Mouse (Mus musculus): Measurements from ENCODE around the gene Gm45140. TPM values are rescaled to one million over a fixed set of nuclear protein-coding genes. Genes with fewer than 3 reads are reported as not detected.
A peak's percentile ranks its signal among the peaks of the same experiment; 100 is the strongest.

Gm45140 gene
- polyA plus RNA-seq, 1 experiment from 2014 or later: 2.3 TPM

DNA sequence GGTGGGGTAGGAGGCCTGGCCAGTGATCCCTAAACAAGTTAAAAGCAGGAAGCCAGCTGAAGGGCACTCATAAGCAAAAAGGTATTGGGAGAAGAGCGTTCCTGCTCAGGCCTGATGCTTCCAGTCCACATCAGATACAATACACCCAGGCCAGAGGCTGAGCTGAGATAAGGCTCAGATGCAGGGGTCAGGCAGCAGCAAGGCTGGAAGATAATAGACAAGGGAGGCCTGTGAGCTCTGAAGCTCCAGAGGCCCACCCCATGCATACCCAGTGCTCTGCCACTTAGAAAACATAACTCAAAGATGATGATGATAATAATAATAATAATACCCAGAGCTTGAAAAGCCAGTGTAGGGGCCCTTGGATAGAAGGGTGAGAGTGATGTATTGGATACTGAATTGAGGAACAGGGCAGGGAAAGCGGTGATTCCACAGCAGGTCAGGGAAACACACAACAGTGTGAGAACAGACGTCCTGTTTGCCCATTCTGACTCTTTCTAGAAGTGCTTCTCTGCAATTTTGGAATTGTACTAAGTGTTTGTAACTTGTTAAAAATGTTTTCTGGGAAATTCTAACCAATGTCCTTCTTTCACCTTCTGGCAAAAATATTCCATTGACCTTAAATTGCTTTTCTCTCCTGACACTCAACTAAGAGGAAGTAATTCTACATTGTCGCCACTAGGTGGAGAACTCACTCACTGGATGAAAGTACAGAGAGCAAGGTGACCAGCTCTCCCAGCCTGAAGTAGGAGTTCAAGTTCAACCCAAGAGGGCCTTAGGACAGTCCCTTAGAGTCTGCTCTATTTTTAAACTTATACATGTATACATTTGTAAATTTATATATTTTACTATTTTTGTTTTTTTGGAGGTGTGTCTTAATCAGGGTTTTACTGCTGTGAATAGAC lies 72.0 kb downstream of the Gm45140 start:
- peak; percentile 86 for ATAC-seq (replicated peaks; ENCODE audit: insufficient number of reproducible peaks, low FRiP score, low TSS enrichment)
- no peak overlapping the region for H3K9ac ChIP-seq (ENCODE audit: low read depth, low read length)
- H3K36me3 ChIP-seq (ENCODE audit: control insufficient read depth, insufficient read depth, low read length): no peaks in the 10 kb centered on the region
- WGBS (ENCODE audit: insufficient replicate concordance): 55% methylated on average over 4 of the region's 4 CpGs
- no peak overlapping the region; the same call in 1 of the 2 replicates for H3K27ac ChIP-seq (ENCODE audit: low read depth, low read length)
- no peaks in the 10 kb centered on the region for H3K9me3 ChIP-seq (replicated peaks; ENCODE audit: control insufficient read depth, low read length)
- no peak overlapping the region for H3K4me3 ChIP-seq (ENCODE audit: low read depth, low read length)
- H3K4me2 ChIP-seq: no peak overlapping the region
- H3K27me3 ChIP-seq (ENCODE audit: control insufficient read depth, insufficient read depth, low read length): no peaks in the 10 kb centered on the region
- no peaks in the 10 kb centered on the region for H3K4me1 ChIP-seq (ENCODE audit: control insufficient read depth, insufficient read depth, low read length)

DNA sequence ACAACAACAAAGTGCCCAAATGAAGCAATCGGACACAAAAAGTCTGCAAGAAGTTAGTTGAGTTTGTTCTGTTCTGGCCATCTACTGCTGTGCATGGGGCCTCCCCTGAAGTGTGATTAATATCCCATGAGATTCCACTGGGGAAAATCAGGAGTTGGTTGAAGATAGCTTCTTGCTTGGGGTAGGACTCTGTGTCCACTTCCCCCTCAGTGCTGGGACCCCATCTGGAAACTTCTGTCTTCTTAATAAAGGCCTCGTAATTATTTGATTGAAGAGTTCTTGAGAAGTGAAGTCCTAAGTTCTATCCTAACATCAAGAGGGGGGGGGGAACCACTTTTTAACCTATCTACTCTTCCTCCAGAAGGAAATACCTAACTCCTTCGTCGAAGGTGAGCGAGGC lies 73.4 kb downstream of the Gm45140 start:
- H3K9me3 ChIP-seq (replicated peaks; ENCODE audit: control insufficient read depth, low read length): no peaks in the 10 kb centered on the region
- 74% methylated on average over 5 of the region's 5 CpGs for WGBS (ENCODE audit: insufficient replicate concordance)
- H3K4me2 ChIP-seq: no peak overlapping the region
- no peak for ATAC-seq (replicated peaks; ENCODE audit: insufficient number of reproducible peaks, low FRiP score, low TSS enrichment)
- no peaks in the 10 kb centered on the region for H3K4me1 ChIP-seq (ENCODE audit: control insufficient read depth, insufficient read depth, low read length)
- H3K36me3 ChIP-seq (ENCODE audit: control insufficient read depth, insufficient read depth, low read length): no peaks in the 10 kb centered on the region
- H3K4me3 ChIP-seq (ENCODE audit: low read depth, low read length): no peak overlapping the region
- H3K27ac ChIP-seq (ENCODE audit: low read depth, low read length): no peak overlapping the region
- H3K9ac ChIP-seq (ENCODE audit: low read depth, low read length): no peak overlapping the region
- H3K27me3 ChIP-seq (ENCODE audit: control insufficient read depth, insufficient read depth, low read length): no peaks in the 10 kb centered on the region

DNA sequence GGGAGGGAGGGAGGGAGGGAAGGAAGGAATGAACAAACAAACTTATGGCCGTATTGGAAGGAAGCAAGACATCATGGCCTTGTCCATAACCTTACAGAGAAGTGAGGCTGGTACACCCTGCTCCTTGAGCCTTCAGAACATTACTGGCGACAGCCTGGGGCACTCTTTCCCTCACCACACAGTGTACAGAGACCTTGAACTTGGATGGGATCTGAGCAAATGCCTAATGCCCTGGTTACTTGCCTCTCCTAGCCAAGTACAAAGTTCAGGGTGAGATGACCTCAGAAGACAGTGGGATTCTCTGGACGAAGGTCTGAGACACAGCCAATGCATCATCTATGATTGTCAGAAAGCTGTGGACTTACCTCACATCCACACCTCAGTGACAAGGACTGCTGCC lies 75.7 kb downstream of the Gm45140 start:
- Histone ChIP-seq H3K9me3 (replicated peaks; ENCODE audit: control insufficient read depth, low read length) (no peaks in the 10 kb centered on the region), H3K9ac (ENCODE audit: low read depth, low read length) (no peak overlapping the region), H3K36me3 (ENCODE audit: control insufficient read depth, insufficient read depth, low read length) (no peaks in the 10 kb centered on the region), H3K4me3 (ENCODE audit: low read depth, low read length) (no peak overlapping the region), H3K4me2 (no peak overlapping the region), H3K27ac (ENCODE audit: low read depth, low read length) (no peak overlapping the region), H3K27me3 (ENCODE audit: control insufficient read depth, insufficient read depth, low read length) (no peaks in the 10 kb centered on the region), H3K4me1 (ENCODE audit: control insufficient read depth, insufficient read depth, low read length) (no peaks in the 10 kb centered on the region)
- 65% methylated on average over 3 of the region's 3 CpGs for WGBS (ENCODE audit: insufficient replicate concordance)
- ATAC-seq (replicated peaks; ENCODE audit: insufficient number of reproducible peaks, low FRiP score, low TSS enrichment): no peak

DNA sequence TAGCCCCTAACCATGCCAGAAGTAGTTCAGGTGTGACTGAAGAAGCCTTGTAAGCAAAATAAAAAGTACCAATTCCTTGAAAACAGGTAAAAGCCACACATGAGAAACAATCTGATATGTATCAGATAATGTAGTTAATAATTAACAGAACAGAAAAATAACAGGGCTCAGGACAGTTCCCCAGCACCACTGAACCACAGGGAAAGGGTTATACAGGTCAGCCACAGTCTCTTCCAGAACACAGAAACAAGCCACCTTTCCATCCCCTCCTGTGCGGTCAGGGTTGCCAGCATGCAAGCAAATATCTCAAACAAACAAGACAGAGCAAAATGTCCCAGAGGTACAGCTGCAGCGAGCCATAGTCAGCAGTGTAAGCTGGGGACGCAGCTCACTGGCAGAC lies 76.2 kb downstream of the Gm45140 start:
- H3K27ac ChIP-seq (ENCODE audit: low read depth, low read length): no peak overlapping the region
- no peaks in the 10 kb centered on the region for H3K27me3 ChIP-seq (ENCODE audit: control insufficient read depth, insufficient read depth, low read length)
- no peak overlapping the region for H3K4me2 ChIP-seq
- H3K9ac ChIP-seq (ENCODE audit: low read depth, low read length): no peak overlapping the region
- no peaks in the 10 kb centered on the region for H3K4me1 ChIP-seq (ENCODE audit: control insufficient read depth, insufficient read depth, low read length)
- H3K4me3 ChIP-seq (ENCODE audit: low read depth, low read length): no peak overlapping the region
- H3K9me3 ChIP-seq (replicated peaks; ENCODE audit: control insufficient read depth, low read length): no peaks in the 10 kb centered on the region
- 78% methylated on average over 3 of the region's 3 CpGs for WGBS (ENCODE audit: insufficient replicate concordance)
- H3K36me3 ChIP-seq (ENCODE audit: control insufficient read depth, insufficient read depth, low read length): no peaks in the 10 kb centered on the region
- ATAC-seq (replicated peaks; ENCODE audit: insufficient number of reproducible peaks, low FRiP score, low TSS enrichment): no peak

DNA sequence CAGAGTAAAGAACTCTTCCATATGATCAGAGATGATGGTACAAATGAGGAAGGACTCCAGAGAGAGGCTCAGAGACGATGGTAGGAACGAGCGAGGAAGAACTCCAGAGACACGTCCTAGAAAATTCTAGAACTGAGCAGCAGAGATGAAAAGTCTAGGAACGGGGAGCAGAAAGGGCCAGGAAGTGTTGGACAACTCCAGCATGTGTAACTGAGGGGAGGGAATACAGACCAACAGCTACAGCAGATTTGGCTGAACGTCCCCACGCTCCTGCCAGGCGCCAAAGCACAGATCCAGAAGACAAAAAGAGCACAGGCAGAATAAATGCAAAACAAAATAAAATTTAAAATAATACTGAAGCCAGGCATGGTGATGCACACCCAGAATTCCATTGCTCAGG lies 78.7 kb downstream of the Gm45140 start:
- ATAC-seq (replicated peaks; ENCODE audit: insufficient number of reproducible peaks, low FRiP score, low TSS enrichment): no peak

DNA sequence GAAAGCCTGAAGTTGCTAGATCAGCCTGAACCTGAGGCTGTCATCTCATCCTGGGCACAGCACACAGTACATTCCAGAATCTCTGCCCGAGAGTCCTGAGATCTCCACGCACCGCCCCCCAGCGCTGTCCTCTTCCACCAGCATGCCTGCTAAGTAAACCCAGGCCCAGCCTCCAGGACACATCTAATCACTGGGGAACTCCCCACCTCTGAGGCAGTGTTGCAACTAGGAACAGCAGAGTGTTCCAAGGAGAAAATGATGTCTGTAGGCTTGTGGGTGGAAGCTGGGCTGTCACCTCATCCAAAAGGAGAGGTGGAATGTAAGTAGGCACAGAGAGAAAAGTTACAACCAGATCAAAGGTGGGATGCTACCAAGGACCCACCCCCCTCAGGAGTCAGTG lies 80.4 kb downstream of the Gm45140 start:
- Histone ChIP-seq H3K9me3 (replicated peaks; ENCODE audit: control insufficient read depth, low read length) (no peaks in the 10 kb centered on the region), H3K4me3 (ENCODE audit: low read depth, low read length) (no peak overlapping the region), H3K27me3 (ENCODE audit: control insufficient read depth, insufficient read depth, low read length) (no peaks in the 10 kb centered on the region), H3K9ac (ENCODE audit: low read depth, low read length) (no peak overlapping the region), H3K36me3 (ENCODE audit: control insufficient read depth, insufficient read depth, low read length) (no peaks in the 10 kb centered on the region), H3K4me1 (ENCODE audit: control insufficient read depth, insufficient read depth, low read length) (no peaks in the 10 kb centered on the region), H3K27ac (ENCODE audit: low read depth, low read length) (no peak overlapping the region), H3K4me2 (no peak overlapping the region)
- no peak for ATAC-seq (replicated peaks; ENCODE audit: insufficient number of reproducible peaks, low FRiP score, low TSS enrichment)
- WGBS (ENCODE audit: insufficient replicate concordance): 88% methylated on average over 4 of the region's 4 CpGs

More for the DNA sequence above, 78.7 kb downstream of the Gm45140 start:
- H3K36me3 ChIP-seq (ENCODE audit: control insufficient read depth, insufficient read depth, low read length): no peaks in the 10 kb centered on the region
- 83% methylated on average over 8 of the region's 8 CpGs for WGBS (ENCODE audit: insufficient replicate concordance)
- no peak overlapping the region for H3K27ac ChIP-seq (ENCODE audit: low read depth, low read length)
- H3K9me3 ChIP-seq (replicated peaks; ENCODE audit: control insufficient read depth, low read length): no peaks in the 10 kb centered on the region
- no peak overlapping the region for H3K9ac ChIP-seq (ENCODE audit: low read depth, low read length)
- H3K4me2 ChIP-seq: no peak overlapping the region
- no peaks in the 10 kb centered on the region for H3K27me3 ChIP-seq (ENCODE audit: control insufficient read depth, insufficient read depth, low read length)
- H3K4me3 ChIP-seq (ENCODE audit: low read depth, low read length): no peak overlapping the region
- H3K4me1 ChIP-seq (ENCODE audit: control insufficient read depth, insufficient read depth, low read length): no peaks in the 10 kb centered on the region

DNA sequence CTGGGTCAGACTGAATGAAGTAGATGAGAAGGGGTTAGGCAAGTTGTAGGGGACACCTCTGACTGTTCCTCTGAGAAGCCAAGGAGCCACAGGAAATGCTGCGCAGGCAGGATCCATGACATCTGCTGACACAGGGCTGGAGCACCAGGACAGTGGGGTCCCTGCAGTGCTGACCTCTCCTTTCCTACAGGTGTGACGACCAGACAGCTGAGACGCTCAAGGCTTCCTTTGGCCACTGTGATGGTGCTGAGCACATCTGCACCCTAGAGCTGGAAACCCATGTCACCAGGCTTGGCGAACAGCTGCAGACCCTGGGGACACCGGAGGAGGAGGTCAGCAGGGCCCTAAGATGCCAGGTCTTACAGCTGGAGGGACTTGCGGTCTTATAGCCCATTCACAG lies 84.0 kb downstream of the Gm45140 start:
- Histone ChIP-seq H3K9ac (ENCODE audit: low read depth, low read length) (no peak overlapping the region), H3K4me3 (ENCODE audit: low read depth, low read length) (no peak overlapping the region), H3K9me3 (replicated peaks; ENCODE audit: control insufficient read depth, low read length) (no peaks in the 10 kb centered on the region), H3K4me1 (ENCODE audit: control insufficient read depth, insufficient read depth, low read length) (peaks cover 4% of the 10 kb centered on the region; the same call in 1 of the 2 replicates), H3K27me3 (ENCODE audit: control insufficient read depth, insufficient read depth, low read length) (no peaks in the 10 kb centered on the region), H3K4me2 (no peak overlapping the region), H3K36me3 (ENCODE audit: control insufficient read depth, insufficient read depth, low read length) (no peaks in the 10 kb centered on the region), H3K27ac (ENCODE audit: low read depth, low read length) (no peak overlapping the region)
- ATAC-seq (replicated peaks; ENCODE audit: insufficient number of reproducible peaks, low FRiP score, low TSS enrichment): no peak
- WGBS (ENCODE audit: insufficient replicate concordance): 78% methylated on average over 6 of the region's 6 CpGs

DNA sequence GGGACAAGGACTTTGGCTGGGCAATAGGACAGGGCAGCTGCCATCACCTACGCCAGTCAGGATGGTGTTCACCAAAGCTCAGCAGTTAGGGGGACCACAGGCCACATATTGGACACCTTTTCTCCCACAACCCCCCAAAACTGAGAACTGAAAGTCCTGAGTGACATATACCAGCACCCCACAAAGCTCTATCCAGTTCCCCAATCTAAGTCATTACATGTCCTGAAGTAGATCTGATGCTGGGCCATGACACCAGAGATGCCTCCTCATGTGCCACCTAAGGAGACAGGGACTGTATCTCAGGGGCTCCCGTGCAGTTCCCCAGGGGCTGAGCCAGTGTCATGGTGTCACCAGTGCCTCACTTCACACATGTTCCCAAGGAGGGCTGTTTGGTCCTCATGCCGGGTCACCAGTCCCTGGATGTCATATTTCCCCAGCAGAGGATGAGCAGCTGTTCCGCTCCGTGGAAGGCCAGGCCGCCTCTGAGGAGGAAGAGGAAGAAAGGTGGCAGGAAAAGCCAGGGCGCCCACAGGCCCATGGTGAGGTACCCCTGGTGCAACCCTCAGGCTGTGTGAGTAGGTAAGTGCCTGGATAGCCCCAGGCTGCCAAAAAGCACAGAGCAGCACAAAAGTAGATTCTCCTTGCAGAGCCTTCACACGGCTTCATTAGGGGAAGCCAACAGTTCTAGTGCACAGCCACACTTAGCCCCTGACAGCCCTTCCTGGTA lies 85.2 kb downstream of the Gm45140 start:
- H3K9ac ChIP-seq (ENCODE audit: low read depth, low read length): no peak overlapping the region
- WGBS (ENCODE audit: insufficient replicate concordance): 81% methylated on average over 8 of the region's 8 CpGs
- no peaks in the 10 kb centered on the region for H3K9me3 ChIP-seq (replicated peaks; ENCODE audit: control insufficient read depth, low read length)
- no peak overlapping the region for H3K4me2 ChIP-seq
- peaks cover 4% of the 10 kb centered on the region; the same call in 1 of the 2 replicates for H3K4me1 ChIP-seq (ENCODE audit: control insufficient read depth, insufficient read depth, low read length)
- ATAC-seq (replicated peaks; ENCODE audit: insufficient number of reproducible peaks, low FRiP score, low TSS enrichment): no peak
- no peak overlapping the region for H3K27ac ChIP-seq (ENCODE audit: low read depth, low read length)
- no peak overlapping the region for H3K4me3 ChIP-seq (ENCODE audit: low read depth, low read length)
- no peaks in the 10 kb centered on the region for H3K27me3 ChIP-seq (ENCODE audit: control insufficient read depth, insufficient read depth, low read length)
- H3K36me3 ChIP-seq (ENCODE audit: control insufficient read depth, insufficient read depth, low read length): no peaks in the 10 kb centered on the region

Data from heart, embryonic 11.5 days (tissue).